ENCODE assay signal across 11 mouse cellular contexts in genomic region chr12:3739749-3740704, GRCm38 (mm10).
DNase-seq lines count a peak whose midpoint lies in the region; ATAC-seq lines count a peak whose summit lies in the region.
"Had no signal": no experiment of that assay in that cellular context is flagged by ENCODE, and none has a peak within 500 bp of the region (broad histone marks: within the 10 kb centered on the region; RNA-seq: fewer than 3 reads in every experiment).

No protein-coding gene starts in this region.

- no peaks in the 10 kb centered on the region for H3K27me3 ChIP-seq in heart, embryonic 13.5 days (replicated peaks)
- no peaks in the 10 kb centered on the region for H3K27me3 ChIP-seq in heart, embryonic 12.5 days (replicated peaks)
- no peaks in the 10 kb centered on the region for H3K27me3 ChIP-seq in forebrain, embryonic 16.5 days (replicated peaks; ENCODE audit: control insufficient read depth, insufficient read depth, low read length)

- H3K9me3 ChIP-seq in heart, embryonic 13.5 days: no peaks in the 10 kb centered on the region
- no peaks in the 10 kb centered on the region for H3K9me3 ChIP-seq in heart, embryonic 12.5 days (replicated peaks)
- H3K9me3 ChIP-seq in forebrain, embryonic 16.5 days (ENCODE audit: control insufficient read depth, low read length): no peaks in the 10 kb centered on the region
- H3K9me3 ChIP-seq: embryonic facial prominence, embryonic 10.5 days; hindbrain, embryonic 10.5 days had no signal

- H3K36me3 ChIP-seq in heart, embryonic 13.5 days: peaks cover 6% of the 10 kb centered on the region; the same call in 1 of the 2 replicates
- H3K36me3 ChIP-seq in heart, embryonic 12.5 days: 0 out of 2 replicates have a peak, but pooled peaks cover 4% of the 10 kb centered on the region
- H3K36me3 ChIP-seq in forebrain, embryonic 16.5 days (ENCODE audit: control insufficient read depth, insufficient read depth): no peaks in the 10 kb centered on the region
- H3K36me3 ChIP-seq: hindbrain, embryonic 10.5 days had no signal

- 65% methylated on average over 18 of the region's 18 CpGs for WGBS in heart, embryonic 13.5 days
- 65% methylated on average over 18 of the region's 18 CpGs for WGBS in heart, embryonic 12.5 days
- 80% methylated on average over 18 of the region's 18 CpGs for WGBS in forebrain, embryonic 16.5 days

- ATAC-seq in heart, embryonic 13.5 days (ENCODE audit: extremely low read depth, insufficient number of reproducible peaks, low FRiP score, low TSS enrichment): no peak
- ATAC-seq in heart, embryonic 12.5 days (ENCODE audit: insufficient number of reproducible peaks, low FRiP score): no peak
- ATAC-seq in common myeloid progenitor, adult 5-6 weeks (replicated peaks; ENCODE audit: low read depth, poor library complexity, severe bottlenecking): peak; percentile 84
- no peak for ATAC-seq in forebrain, embryonic 16.5 days

- H3K27ac ChIP-seq in heart, embryonic 13.5 days (replicated peaks): no peak overlapping the region
- H3K27ac ChIP-seq in heart, embryonic 12.5 days (ENCODE audit: poor library complexity, severe bottlenecking): no peak overlapping the region
- no peak overlapping the region for H3K27ac ChIP-seq in forebrain, embryonic 16.5 days (ENCODE audit: low read length)
- H3K27ac ChIP-seq: embryonic facial prominence, embryonic 10.5 days; hindbrain, embryonic 10.5 days had no signal

- H3K9ac ChIP-seq in heart, embryonic 13.5 days: 0 out of 2 replicates have a peak overlapping the region, but pooled peaks have one; percentile 5
- no peak overlapping the region for H3K9ac ChIP-seq in heart, embryonic 12.5 days
- H3K9ac ChIP-seq in forebrain, embryonic 16.5 days (replicated peaks; ENCODE audit: low read depth, low read length): no peak overlapping the region

- peaks cover 14% of the 10 kb centered on the region for H3K4me1 ChIP-seq in heart, embryonic 13.5 days
- H3K4me1 ChIP-seq in heart, embryonic 12.5 days (replicated peaks): peaks cover 14% of the 10 kb centered on the region
- no peaks in the 10 kb centered on the region for H3K4me1 ChIP-seq in forebrain, embryonic 16.5 days (replicated peaks; ENCODE audit: control insufficient read depth, insufficient read depth, low read length)
- H3K4me1 ChIP-seq: embryonic facial prominence, embryonic 10.5 days; hindbrain, embryonic 10.5 days had no signal

- DNase-seq in 416B (ENCODE audit: low read depth): peak; percentile 15
- DNase-seq in natural killer cell, adult 2 months (ENCODE audit: low spot score in 2 of 2): peak; percentile 22 to 39
- DNase-seq in adrenal gland, adult 8-10 months: no peak
- no peak for DNase-seq in retina, postnatal 1 day

- no peak overlapping the region for H3K4me3 ChIP-seq in heart, embryonic 13.5 days
- no peak overlapping the region for H3K4me3 ChIP-seq in heart, embryonic 12.5 days
- no peak overlapping the region for H3K4me3 ChIP-seq in forebrain, embryonic 16.5 days (replicated peaks; ENCODE audit: low read length)
- H3K4me3 ChIP-seq: embryonic facial prominence, embryonic 10.5 days; hindbrain, embryonic 10.5 days had no signal

- H3K4me2 ChIP-seq in heart, embryonic 13.5 days: no peak overlapping the region
- H3K4me2 ChIP-seq in heart, embryonic 12.5 days: no peak overlapping the region
- H3K4me2 ChIP-seq in forebrain, embryonic 16.5 days (ENCODE audit: low read length): no peak overlapping the region
- H3K4me2 ChIP-seq: midbrain, embryonic 11.5 days had no signal

Comparison
In these comparisons a context has a peak if more than half of its experiments do, and no peak if none do; other contexts are left out.
1. DNase-seq: peak in 416B (single experiment) and natural killer cell, adult 2 months (2 of 2); none in adrenal gland, adult 8-10 months (single experiment) and retina, postnatal 1 day (single experiment).